Mouse (Mus musculus): Measurements from ENCODE around the gene Myom1. TPM values are rescaled to one million over a fixed set of nuclear protein-coding genes. Genes with fewer than 3 reads are reported as not detected.

Myom1 gene
- polyA plus RNA-seq, 1 experiment from 2014 or later, result 18.5 TPM

- Histone ChIP-seq H3K4me2 (ENCODE audit: low read length) (peak overlapping the region; percentile 69), H3K4me1 (replicated peaks; ENCODE audit: control insufficient read depth, insufficient read depth, low read length) (peaks cover 44% of the 10 kb centered on the region)
- 2% methylated on average over 24 of the region's 24 CpGs for WGBS
Observed at GRCm38 (mm10) chr17:70989991-70990390, 12.4 kb upstream of the Myom1 start.

GRCm38 (mm10) chr17:70990403-70991303, 11.8 kb upstream of the Myom1 start:
- DNase-seq (ENCODE audit: low spot score) (peak; percentile 96), ATAC-seq (replicated peaks; ENCODE audit: low FRiP score, low TSS enrichment, low read depth) (peak; percentile 84)
- under 1% methylated on average over 66 of the region's 70 CpGs for WGBS

More at GRCm38 (mm10) chr17:70989991-70990390, 12.4 kb upstream of the Myom1 start:
- H3K27me3 ChIP-seq (replicated peaks; ENCODE audit: control insufficient read depth, insufficient read depth, low read length), result no peaks in the 10 kb centered on the region
- H3K27ac ChIP-seq (ENCODE audit: low read depth), result peak overlapping the region; percentile 95
- ATAC-seq (replicated peaks; ENCODE audit: low FRiP score, low TSS enrichment, low read depth), result peak; percentile 45
- H3K36me3 ChIP-seq (ENCODE audit: control insufficient read depth, insufficient read depth, low read length), result peaks cover 41% of the 10 kb centered on the region
- H3K9ac ChIP-seq (ENCODE audit: low read length), result peak overlapping the region; percentile 75
- H3K9me3 ChIP-seq (ENCODE audit: control insufficient read depth, low read length), result no peaks in the 10 kb centered on the region
- peak overlapping the region; percentile 87 for H3K4me3 ChIP-seq (ENCODE audit: low read depth, low read length)
- DNase-seq (ENCODE audit: low spot score), result no peak

DNA sequence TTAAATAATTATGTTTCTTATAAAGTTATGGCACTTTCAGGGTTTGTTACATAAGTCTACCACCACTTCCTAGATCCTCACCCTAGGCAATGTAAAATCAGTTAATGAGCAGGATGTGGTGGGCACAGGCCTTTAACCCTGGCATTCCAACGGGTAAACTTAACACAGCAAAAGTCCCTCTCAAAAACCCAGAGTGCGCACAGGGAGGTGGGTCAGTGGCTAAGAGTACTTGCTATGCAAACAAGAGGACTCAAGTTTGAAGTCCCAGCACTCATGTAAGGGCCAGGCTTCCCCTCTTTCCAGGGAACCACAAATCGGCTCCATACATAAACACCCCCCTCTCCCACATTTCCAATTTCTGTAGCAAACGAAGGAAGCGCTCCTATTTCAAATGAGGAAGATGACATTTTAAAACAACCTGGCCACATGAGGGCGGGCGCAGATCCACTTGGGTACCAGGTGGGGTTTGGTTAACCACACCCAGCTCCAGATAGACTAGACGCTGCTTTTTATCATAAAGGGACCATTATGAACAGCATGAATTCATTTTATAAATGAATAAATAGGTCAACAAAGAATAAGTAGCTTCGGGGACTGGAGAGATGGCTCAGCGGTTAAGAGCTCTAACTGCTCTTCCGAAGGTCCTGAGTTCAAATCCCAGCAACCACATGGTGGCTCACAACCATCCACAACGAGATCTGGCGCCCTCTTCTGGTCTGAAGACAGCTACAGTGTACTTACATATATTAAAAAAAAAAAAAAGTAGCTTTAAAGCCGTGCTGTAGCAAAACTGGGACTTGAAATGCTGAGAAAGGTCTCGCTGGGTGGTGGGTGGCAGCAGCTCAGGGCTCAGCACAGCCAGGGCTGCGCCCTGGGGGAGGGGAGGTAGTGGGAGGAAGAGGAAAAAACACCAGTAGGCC, 10.5 kb upstream of the Myom1 start:
- H3K27ac ChIP-seq (ENCODE audit: low read depth), result peak overlapping the region; percentile 95
- no peak overlapping the region for H3K4me3 ChIP-seq (ENCODE audit: low read depth, low read length)
- no peak overlapping the region for H3K4me2 ChIP-seq (ENCODE audit: low read length)
- ATAC-seq (replicated peaks; ENCODE audit: low FRiP score, low TSS enrichment, low read depth) (no peak), DNase-seq (ENCODE audit: low spot score) (no peak)
- no peaks in the 10 kb centered on the region for H3K27me3 ChIP-seq (replicated peaks; ENCODE audit: control insufficient read depth, insufficient read depth, low read length)
- peaks cover 47% of the 10 kb centered on the region for H3K36me3 ChIP-seq (ENCODE audit: control insufficient read depth, insufficient read depth, low read length)
- peaks cover 47% of the 10 kb centered on the region for H3K4me1 ChIP-seq (replicated peaks; ENCODE audit: control insufficient read depth, insufficient read depth, low read length)
- 80% methylated on average over 16 of the region's 16 CpGs for WGBS
- no peaks in the 10 kb centered on the region for H3K9me3 ChIP-seq (ENCODE audit: control insufficient read depth, low read length)
- no peak overlapping the region for H3K9ac ChIP-seq (ENCODE audit: low read length)

More at GRCm38 (mm10) chr17:70990403-70991303, 11.8 kb upstream of the Myom1 start:
- peaks cover 46% of the 10 kb centered on the region for H3K36me3 ChIP-seq (ENCODE audit: control insufficient read depth, insufficient read depth, low read length)
- H3K9ac ChIP-seq (ENCODE audit: low read length), result peak overlapping the region; percentile 75
- H3K27me3 ChIP-seq (replicated peaks; ENCODE audit: control insufficient read depth, insufficient read depth, low read length), result no peaks in the 10 kb centered on the region
- peaks cover 47% of the 10 kb centered on the region for H3K4me1 ChIP-seq (replicated peaks; ENCODE audit: control insufficient read depth, insufficient read depth, low read length)
- peak overlapping the region; percentile 87 for H3K4me3 ChIP-seq (ENCODE audit: low read depth, low read length)
- H3K27ac ChIP-seq (ENCODE audit: low read depth), result peak overlapping the region; percentile 95
- no peaks in the 10 kb centered on the region for H3K9me3 ChIP-seq (ENCODE audit: control insufficient read depth, low read length)
- H3K4me2 ChIP-seq (ENCODE audit: low read length), result peak overlapping the region; percentile 69

DNA sequence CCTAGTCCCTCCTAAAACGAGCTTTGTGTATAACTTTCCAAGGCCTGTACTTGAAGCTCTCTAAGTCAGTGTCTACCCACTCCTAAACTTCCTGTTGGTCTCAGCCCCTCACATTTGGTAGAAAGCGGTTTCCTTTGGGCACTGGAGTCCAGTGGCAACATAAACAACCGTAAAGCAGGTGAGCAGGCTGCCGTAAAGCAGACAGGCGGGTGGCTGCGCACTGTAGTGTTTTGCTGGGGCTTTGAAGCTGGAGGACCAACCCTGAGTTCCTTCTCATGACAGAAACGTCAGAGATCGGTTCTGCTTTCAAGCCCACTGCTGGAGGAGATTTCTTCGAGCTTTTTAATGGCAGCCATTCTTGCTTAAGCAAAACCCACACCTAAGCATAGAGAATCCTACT, 9.8 kb upstream of the Myom1 start:
- no peaks in the 10 kb centered on the region for H3K9me3 ChIP-seq (ENCODE audit: control insufficient read depth, low read length)
- H3K4me3 ChIP-seq (ENCODE audit: low read depth, low read length), result no peak overlapping the region
- H3K36me3 ChIP-seq (ENCODE audit: control insufficient read depth, insufficient read depth, low read length), result peaks cover 46% of the 10 kb centered on the region
- H3K4me2 ChIP-seq (ENCODE audit: low read length), result no peak overlapping the region
- H3K27ac ChIP-seq (ENCODE audit: low read depth), result peak overlapping the region; percentile 69
- no peaks in the 10 kb centered on the region for H3K27me3 ChIP-seq (replicated peaks; ENCODE audit: control insufficient read depth, insufficient read depth, low read length)
- 59% methylated on average over 9 of the region's 9 CpGs for WGBS
- ATAC-seq (replicated peaks; ENCODE audit: low FRiP score, low TSS enrichment, low read depth), result no peak
- peaks cover 47% of the 10 kb centered on the region for H3K4me1 ChIP-seq (replicated peaks; ENCODE audit: control insufficient read depth, insufficient read depth, low read length)
- no peak for DNase-seq (ENCODE audit: low spot score)
- H3K9ac ChIP-seq (ENCODE audit: low read length), result no peak overlapping the region

- WGBS, result 7% methylated on average over 3 of the region's 3 CpGs
- Histone ChIP-seq H3K4me1 (replicated peaks; ENCODE audit: control insufficient read depth, insufficient read depth, low read length) (peaks cover 54% of the 10 kb centered on the region), H3K4me2 (ENCODE audit: low read length) (peak overlapping the region; percentile 2), H3K4me3 (ENCODE audit: low read depth, low read length) (no peak overlapping the region), H3K27me3 (replicated peaks; ENCODE audit: control insufficient read depth, insufficient read depth, low read length) (no peaks in the 10 kb centered on the region), H3K27ac (ENCODE audit: low read depth) (peak overlapping the region; percentile 69), H3K9ac (ENCODE audit: low read length) (no peak overlapping the region), H3K9me3 (ENCODE audit: control insufficient read depth, low read length) (no peaks in the 10 kb centered on the region), H3K36me3 (ENCODE audit: control insufficient read depth, insufficient read depth, low read length) (peaks cover 46% of the 10 kb centered on the region)
- ATAC-seq (replicated peaks; ENCODE audit: low FRiP score, low TSS enrichment, low read depth) (no peak), DNase-seq (ENCODE audit: low spot score) (no peak)
Observed at GRCm38 (mm10) chr17:70993385-70993807, 9.0 kb upstream of the Myom1 start.

DNA sequence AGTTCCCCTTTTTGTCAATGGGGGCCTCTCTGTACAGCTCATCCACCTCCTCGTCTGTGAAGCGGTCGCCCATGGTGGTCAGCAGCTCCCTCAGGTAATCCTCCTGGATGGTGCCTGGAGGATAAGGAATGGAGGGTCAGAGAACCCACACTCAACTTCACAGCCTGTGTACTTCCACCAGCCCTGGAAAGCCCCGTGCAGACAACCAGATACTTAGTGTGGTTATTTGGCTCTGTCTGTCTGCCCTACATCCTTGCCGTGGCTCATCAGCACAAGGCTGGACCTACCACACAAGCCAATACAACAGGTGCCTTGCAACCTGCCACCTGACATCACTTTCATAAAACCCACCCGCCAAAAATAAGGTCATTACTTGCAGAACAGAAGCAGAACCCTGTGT, 7.8 kb upstream of the Myom1 start:
- WGBS, result 69% methylated on average over 6 of the region's 6 CpGs
- H3K27ac ChIP-seq (ENCODE audit: low read depth), result no peak overlapping the region
- H3K4me1 ChIP-seq (replicated peaks; ENCODE audit: control insufficient read depth, insufficient read depth, low read length), result peaks cover 51% of the 10 kb centered on the region
- H3K9me3 ChIP-seq (ENCODE audit: control insufficient read depth, low read length), result no peaks in the 10 kb centered on the region
- H3K9ac ChIP-seq (ENCODE audit: low read length), result no peak overlapping the region
- no peak for DNase-seq (ENCODE audit: low spot score)
- H3K4me3 ChIP-seq (ENCODE audit: low read depth, low read length), result no peak overlapping the region
- no peak overlapping the region for H3K4me2 ChIP-seq (ENCODE audit: low read length)
- ATAC-seq (replicated peaks; ENCODE audit: low FRiP score, low TSS enrichment, low read depth), result no peak
- peaks cover 51% of the 10 kb centered on the region for H3K36me3 ChIP-seq (ENCODE audit: control insufficient read depth, insufficient read depth, low read length)
- no peaks in the 10 kb centered on the region for H3K27me3 ChIP-seq (replicated peaks; ENCODE audit: control insufficient read depth, insufficient read depth, low read length)

- 90% methylated on average over 6 of the region's 6 CpGs for WGBS
- Histone ChIP-seq H3K9ac (ENCODE audit: low read length) (no peak overlapping the region), H3K27ac (ENCODE audit: low read depth) (no peak overlapping the region), H3K9me3 (ENCODE audit: control insufficient read depth, low read length) (no peaks in the 10 kb centered on the region), H3K36me3 (ENCODE audit: control insufficient read depth, insufficient read depth, low read length) (peaks cover 53% of the 10 kb centered on the region), H3K4me3 (ENCODE audit: low read depth, low read length) (no peak overlapping the region), H3K4me1 (replicated peaks; ENCODE audit: control insufficient read depth, insufficient read depth, low read length) (peaks cover 59% of the 10 kb centered on the region), H3K27me3 (replicated peaks; ENCODE audit: control insufficient read depth, insufficient read depth, low read length) (no peaks in the 10 kb centered on the region), H3K4me2 (ENCODE audit: low read length) (no peak overlapping the region)
- no peak for DNase-seq (ENCODE audit: low spot score)
- ATAC-seq (replicated peaks; ENCODE audit: low FRiP score, low TSS enrichment, low read depth), result no peak
Observed at GRCm38 (mm10) chr17:70995551-70995950, 6.9 kb upstream of the Myom1 start.

- peaks cover 38% of the 10 kb centered on the region for H3K36me3 ChIP-seq (ENCODE audit: control insufficient read depth, insufficient read depth, low read length)
- ATAC-seq (replicated peaks; ENCODE audit: low FRiP score, low TSS enrichment, low read depth) (no peak), DNase-seq (ENCODE audit: low spot score) (no peak)
Observed at GRCm38 (mm10) chr17:70997836-70998235, 4.6 kb upstream of the Myom1 start.

More at GRCm38 (mm10) chr17:70997836-70998235, 4.6 kb upstream of the Myom1 start:
- no peak overlapping the region for H3K9ac ChIP-seq (ENCODE audit: low read length)
- WGBS, result 65% methylated on average over 6 of the region's 6 CpGs
- H3K27ac ChIP-seq (ENCODE audit: low read depth), result no peak overlapping the region
- no peak overlapping the region for H3K4me2 ChIP-seq (ENCODE audit: low read length)
- no peaks in the 10 kb centered on the region for H3K9me3 ChIP-seq (ENCODE audit: control insufficient read depth, low read length)
- peaks cover 49% of the 10 kb centered on the region for H3K4me1 ChIP-seq (replicated peaks; ENCODE audit: control insufficient read depth, insufficient read depth, low read length)
- no peaks in the 10 kb centered on the region for H3K27me3 ChIP-seq (replicated peaks; ENCODE audit: control insufficient read depth, insufficient read depth, low read length)
- H3K4me3 ChIP-seq (ENCODE audit: low read depth, low read length), result no peak overlapping the region
